Comparison of ENCODE assay signal across 8 mouse cellular contexts in the genomic region with DNA sequence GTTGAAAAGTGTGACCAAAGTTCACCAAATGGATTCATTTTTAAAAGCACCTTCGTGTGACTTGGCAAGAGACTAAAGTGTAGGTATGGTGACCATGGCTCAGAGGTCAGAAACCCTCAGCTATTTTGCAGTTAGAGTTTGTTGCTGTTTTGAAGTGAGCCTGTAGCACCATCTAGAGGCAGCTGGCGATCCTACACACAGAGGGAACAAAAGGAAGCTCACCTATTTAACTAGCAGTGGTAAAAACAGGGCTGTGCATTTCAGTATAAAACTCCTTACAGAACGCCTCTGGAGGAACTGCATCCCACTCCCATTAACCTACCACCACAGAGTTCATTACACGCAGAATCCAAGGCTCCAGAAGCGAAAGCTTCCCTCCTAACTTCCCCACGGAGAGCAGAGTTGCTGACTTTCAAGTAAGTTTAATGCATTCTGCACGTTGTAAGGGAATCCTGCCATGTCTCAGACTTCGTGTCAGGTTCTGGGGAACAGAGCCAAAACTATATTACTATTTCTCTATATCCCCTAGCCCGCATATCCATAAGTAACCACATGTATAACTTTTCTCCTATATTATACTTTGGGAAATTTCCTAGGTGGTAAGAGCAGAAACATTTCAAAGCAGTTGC.
DNase-seq lines count a peak whose midpoint lies in the region; ATAC-seq and TF ChIP-seq lines count a peak whose summit lies in the region.

No protein-coding gene starts in this region.

- H3K9me3 ChIP-seq in lung, embryonic 14.5 days (ENCODE audit: low read depth, low read length): no peaks in the 10 kb centered on the region
- no peaks in the 10 kb centered on the region for H3K9me3 ChIP-seq in intestine, postnatal 0 days (ENCODE audit: control insufficient read depth)
- no peaks in the 10 kb centered on the region for H3K9me3 ChIP-seq in midbrain, postnatal 0 days (ENCODE audit: low read length)

- 20% methylated on average over 9 of the region's 9 CpGs for WGBS in lung, embryonic 14.5 days
- WGBS in intestine, postnatal 0 days: 24% methylated on average over 9 of the region's 9 CpGs
- 13% methylated on average over 9 of the region's 9 CpGs for WGBS in midbrain, postnatal 0 days

- H3K9ac ChIP-seq in lung, embryonic 14.5 days: no peak overlapping the region
- H3K9ac ChIP-seq in intestine, postnatal 0 days (ENCODE audit: low read depth, low read length): no peak overlapping the region
- 0 out of 2 replicates have a peak overlapping the region, but pooled peaks have one; percentile 46 for H3K9ac ChIP-seq in midbrain, postnatal 0 days (replicated peaks; ENCODE audit: low read length, poor library complexity, severe bottlenecking)

- no peaks in the 10 kb centered on the region for H3K27me3 ChIP-seq in lung, embryonic 14.5 days (ENCODE audit: insufficient read depth, low read length)
- no peaks in the 10 kb centered on the region for H3K27me3 ChIP-seq in intestine, postnatal 0 days (replicated peaks; ENCODE audit: control insufficient read depth, insufficient read depth, low read length)
- H3K27me3 ChIP-seq in midbrain, postnatal 0 days (ENCODE audit: insufficient read depth, low read length): no peaks in the 10 kb centered on the region

- peak; percentile 44; the same call in 1 of the 2 replicates for ATAC-seq in lung, embryonic 14.5 days (ENCODE audit: insufficient read depth)
- ATAC-seq in frontal cortex, adult (ENCODE audit: low TSS enrichment): peak; percentile 95
- no peak for ATAC-seq in intestine, postnatal 0 days
- ATAC-seq in midbrain, postnatal 0 days (ENCODE audit: low FRiP score): no peak

- TF ChIP-seq CTCF in lung, embryonic 14.5 days (IDR thresholded peaks at IDR 0.05; ENCODE audit: low read depth): peak; percentile 84
- TF ChIP-seq CTCF in intestine, postnatal 0 days (IDR thresholded peaks at IDR 0.05; ENCODE audit: low read depth): peak; percentile 83
- TF ChIP-seq CTCF in midbrain, postnatal 0 days (IDR thresholded peaks at IDR 0.05): peak; percentile 94

- no peaks in the 10 kb centered on the region for H3K36me3 ChIP-seq in lung, embryonic 14.5 days (ENCODE audit: insufficient read depth)
- no peaks in the 10 kb centered on the region for H3K36me3 ChIP-seq in intestine, postnatal 0 days (ENCODE audit: control insufficient read depth, insufficient read depth)
- H3K36me3 ChIP-seq in midbrain, postnatal 0 days (ENCODE audit: insufficient read depth, low read length): no peaks in the 10 kb centered on the region

- H3K4me3 ChIP-seq in lung, embryonic 14.5 days (ENCODE audit: low read depth, low read length): no peak overlapping the region
- H3K4me3 ChIP-seq in intestine, postnatal 0 days (ENCODE audit: low read depth, low read length): no peak overlapping the region
- peak overlapping the region; percentile 26 for H3K4me3 ChIP-seq in midbrain, postnatal 0 days (ENCODE audit: low read depth, low read length)

- DNase-seq in lung, embryonic 14.5 days: peak; percentile 77
- DNase-seq in lung, postnatal 25 days (ENCODE audit: low spot score): no peak
- DNase-seq in cerebellum, adult 8-10 months: peak; percentile 36
- peak; percentile 4 to 75 for DNase-seq in left cerebral cortex, adult 9 months (ENCODE audit: low spot score in 2 of 2)
- DNase-seq in midbrain, postnatal 0 days (ENCODE audit: low spot score): peak; percentile 68
- DNase-seq in yolk sac, embryonic 10.5 days (ENCODE audit: low spot score): peak; percentile 6

- H3K27ac ChIP-seq in lung, embryonic 14.5 days (ENCODE audit: low read depth): no peak overlapping the region
- H3K27ac ChIP-seq in intestine, postnatal 0 days (ENCODE audit: low read depth, low read length): no peak overlapping the region
- no peak overlapping the region for H3K27ac ChIP-seq in midbrain, postnatal 0 days (ENCODE audit: low read depth, low read length)

- H3K4me2 ChIP-seq in lung, embryonic 14.5 days: peak overlapping the region; percentile 42; the same call in 1 of the 2 replicates
- H3K4me2 ChIP-seq in intestine, postnatal 0 days (replicated peaks; ENCODE audit: low read depth): 0 out of 2 replicates have a peak overlapping the region, but pooled peaks have one; percentile 24
- H3K4me2 ChIP-seq in midbrain, postnatal 0 days (ENCODE audit: low read depth, low read length, poor library complexity, severe bottlenecking): peak overlapping the region; percentile 38

- no peaks in the 10 kb centered on the region for H3K4me1 ChIP-seq in lung, embryonic 14.5 days (ENCODE audit: insufficient read depth)
- no peaks in the 10 kb centered on the region for H3K4me1 ChIP-seq in intestine, postnatal 0 days (replicated peaks; ENCODE audit: control insufficient read depth, insufficient read depth, low read length)
- no peaks in the 10 kb centered on the region for H3K4me1 ChIP-seq in midbrain, postnatal 0 days (ENCODE audit: insufficient read depth, low read length)

Comparison
In these comparisons a context has a peak if more than half of its experiments do, and no peak if none do; other contexts are left out.
1. ATAC-seq: peak in lung, embryonic 14.5 days (single experiment) and frontal cortex, adult (single experiment); none in intestine, postnatal 0 days (single experiment) and midbrain, postnatal 0 days (single experiment).
2. Peak in every context shown above with its lines, with median percentiles within 50 percentile points of each other: H3K4me2 ChIP-seq and CTCF ChIP-seq.